Mouse (Mus musculus) urinary bladder, adult 2 months (tissue): Measurements from ENCODE around the gene H2al1h. TPM values are rescaled to one million over a fixed set of nuclear protein-coding genes. Genes with fewer than 3 reads are reported as not detected.

ENCODE experiments used
- polyA plus RNA-seq: library from polyadenylated mRNA; depleted of rRNA; stranded (reverse); fragments of >200 nt; gene quantifications from 2 replicates; pipeline ENCODE4 v1.2.3, GENCODE M21; 2012; rRNA removed

Gene H2al1h
- polyA plus RNA-seq, 1 experiment: not detected

Other genes with a start within 250 kb of the H2al1h start
- gene H2al1a, start 22.2 kb upstream of the H2al1h start, polyA plus RNA-seq: not detected in 2 replicates
- not detected in 2 replicates for gene H2al1b, start 19.1 kb upstream of the H2al1h start, polyA plus RNA-seq
- gene H2al1c, start 15.8 kb upstream of the H2al1h start, polyA plus RNA-seq: not detected in 2 replicates
- not detected in 2 replicates for gene H2al1d, start 12.7 kb upstream of the H2al1h start, polyA plus RNA-seq
- not detected in 2 replicates for gene H2al1e, start 9.6 kb upstream of the H2al1h start, polyA plus RNA-seq
- gene H2al1f, start 6.3 kb upstream of the H2al1h start, polyA plus RNA-seq: not detected in 2 replicates
- not detected in 2 replicates for gene H2al1g, start 3.2 kb upstream of the H2al1h start, polyA plus RNA-seq
- gene H2al1i, start 3.2 kb downstream of the H2al1h start, polyA plus RNA-seq: not detected in 2 replicates
- not detected in 2 replicates for gene H2al1j, start 6.3 kb downstream of the H2al1h start, polyA plus RNA-seq